Mouse (Mus musculus) layer of hippocampus, postnatal 10 days (tissue): Measurements from ENCODE around the gene Pold1. TPM values are rescaled to one million over a fixed set of nuclear protein-coding genes. Genes with fewer than 3 reads are reported as not detected.

ENCODE experiments used
- DNase-seq, 2 experiments: peaks; one replicate each; pipeline ENCODE4 v3.0.0; 2021; ENCODE audit warnings: low spot score in 2 of 2
- microRNA-seq, 2 experiments: library from miRNA; unstranded; fragments of <30 nt; microRNA quantifications; one replicate each; pipeline ENCODE4 v1.2.0; 2021
- total RNA-seq, 2 experiments: library from RNA; stranded (reverse); gene quantifications; 2 replicates each; pipeline ENCODE4 v1.2.3; 2021

Gene Pold1
- total RNA-seq, 2 experiments from 2014 or later, result 10.3 to 13.6 TPM

GRCm38 (mm10) chr7:44487936-44488335 lies 60.7 kb downstream of the Pold1 start:
- no peak for DNase-seq

- DNase-seq, result no peak
Measured at GRCm38 (mm10) chr7:44486927-44487575, 61.6 kb downstream of the Pold1 start.

GRCm38 (mm10) chr7:44485572-44486195 lies 63.0 kb downstream of the Pold1 start:
- DNase-seq, result peak in 1 of 2 experiments; percentile 7

- peak; percentile 89 to 90 for DNase-seq
Measured at GRCm38 (mm10) chr7:44484841-44485571, 63.6 kb downstream of the Pold1 start.

- DNase-seq, result no peak
Measured at GRCm38 (mm10) chr7:44484109-44484508, 64.5 kb downstream of the Pold1 start.

- no peak for DNase-seq
Measured at GRCm38 (mm10) chr7:44482836-44483435, 65.7 kb downstream of the Pold1 start.

Small RNAs within 50 kb of the gene (microRNA-seq; reads per million reads assigned to microRNA genes)
- gene Mir7053, result 0.39 to 0.45 reads per million in 2 experiments

Other genes with a start within 250 kb of the Pold1 start
- gene Clec11a, start 241.9 kb downstream of the Pold1 start, total RNA-seq, result 1 to 10 TPM; 1.9 TPM
- gene Shank1, start 238.6 kb downstream of the Pold1 start, total RNA-seq, result 100 to 1,000 TPM; 439 to 476 TPM
- 10 to 100 TPM; 84.0 to 90.2 TPM for gene Syt3, start 164.7 kb downstream of the Pold1 start, total RNA-seq
- 1 to 10 TPM; 4.3 to 5.0 TPM for gene 1700008O03Rik, start 163.0 kb downstream of the Pold1 start, total RNA-seq
- gene Lrrc4b, start 119.8 kb downstream of the Pold1 start, total RNA-seq, result 100 to 1,000 TPM; 338 to 365 TPM
- 10 to 100 TPM; 13.0 to 16.5 TPM for gene Aspdh, start 83.5 kb downstream of the Pold1 start, total RNA-seq
- gene Josd2, start 80.9 kb downstream of the Pold1 start, total RNA-seq, result 10 to 100 TPM; 38.7 to 41.1 TPM
- 100 to 1,000 TPM; 157 to 169 TPM for gene Emc10, start 52.3 kb downstream of the Pold1 start, total RNA-seq
- gene Fam71e1, start 52.3 kb downstream of the Pold1 start, total RNA-seq, result 10 to 100 TPM; 27.6 to 33.3 TPM
- under 1 TPM; 0.11 to 0.18 TPM for gene Mybpc2, start 24.2 kb downstream of the Pold1 start, total RNA-seq
- gene Spib, start 16.8 kb downstream of the Pold1 start, total RNA-seq, result under 1 TPM in 1 of 2 experiments, not detected in 1; 0.11 TPM
- gene Nr1h2, start 5.1 kb upstream of the Pold1 start, total RNA-seq, result 10 to 100 TPM; 58.3 to 67.3 TPM
- gene Napsa, start 23.5 kb upstream of the Pold1 start, total RNA-seq, result under 1 TPM in 1 of 2 experiments, not detected in 1; 0.98 TPM
- gene Kcnc3, start 41.8 kb upstream of the Pold1 start, total RNA-seq, result 100 to 1,000 TPM in 1 of 2 experiments, 10 to 100 TPM in 1; 93.0 to 106 TPM
- 10 to 100 TPM; 17.6 to 17.9 TPM for gene Myh14, start 122.0 kb upstream of the Pold1 start, total RNA-seq
- gene Izumo2, start 159.9 kb upstream of the Pold1 start, total RNA-seq, result not detected
- gene Vrk3, start 199.6 kb upstream of the Pold1 start, total RNA-seq, result 10 to 100 TPM; 27.7 to 31.5 TPM
- under 1 TPM; 0.16 to 0.53 TPM for gene Zfp473, start 202.2 kb upstream of the Pold1 start, total RNA-seq